Mouse (Mus musculus) heart, embryonic 13.5 days (tissue): ENCODE results near the gene Taf1c. TPM values are rescaled to one million over a fixed set of nuclear protein-coding genes. Genes with fewer than 3 reads are reported as not detected.

ENCODE experiments used
- ATAC-seq: fragments of 200-750 bp; cut with Nextera tagmentation; 2 replicates; pipeline ENCODE4 v1.8.0; 2017; ENCODE audit warnings: moderate TSS enrichment; ENCODE audit not compliant: insufficient number of reproducible peaks, low FRiP score, low TSS enrichment; ENCODE audit errors: extremely low read depth
- H3K27ac ChIP-seq: fragments of 300-500 bp; sonication (generic); replicated peaks from 2 replicates; pipeline ENCODE4 v1.5.1; 2015; ENCODE audit warnings: moderate library complexity, mild to moderate bottlenecking, inconsistent platforms
- H3K27me3 ChIP-seq: fragments of 300-500 bp; sonication (generic); replicated peaks from 2 replicates; pipeline ENCODE4 v1.6.1; 2015; ENCODE audit warnings: mild to moderate bottlenecking, inconsistent platforms
- H3K36me3 ChIP-seq: fragments of 300-500 bp; sonication (generic); 2 replicates; pipeline ENCODE4 v1.6.1; 2015; ENCODE audit warnings: mild to moderate bottlenecking, inconsistent platforms
- H3K4me1 ChIP-seq: fragments of 300-500 bp; sonication (generic); 2 replicates; pipeline ENCODE4 v1.6.1; 2015; ENCODE audit warnings: inconsistent platforms
- H3K4me2 ChIP-seq: fragments of 300-500 bp; sonication (generic); 2 replicates; pipeline ENCODE4 v1.6.1; 2015; ENCODE audit warnings: inconsistent platforms, mild to moderate bottlenecking, moderate library complexity
- H3K4me3 ChIP-seq: fragments of 300-500 bp; sonication (generic); 2 replicates; pipeline ENCODE4 v1.5.1; 2015; ENCODE audit warnings: moderate library complexity, mild to moderate bottlenecking, inconsistent platforms
- H3K9ac ChIP-seq: fragments of 300-500 bp; sonication (generic); 2 replicates; pipeline ENCODE4 v1.6.1; 2015; ENCODE audit warnings: inconsistent platforms, mild to moderate bottlenecking, moderate library complexity
- H3K9me3 ChIP-seq: fragments of 300-500 bp; sonication (generic); 2 replicates; pipeline ENCODE4 v1.6.1; 2016; ENCODE audit warnings: inconsistent platforms
- WGBS: fragments of 180-500 bp; shearing (Covaris S2); methylation state at CpG from one replicate; pipeline ENCODE4 v1.1.7; 2015; ENCODE audit warnings: mixed read lengths; 5-methylcytosine and 5-hydroxymethylcytosine counted together
- polyA plus RNA-seq: library from polyadenylated mRNA; unstranded; fragments of >200 nt; fragmentation: Nextera tagmentation; extraction: Ambion mirVana; gene quantifications from 2 replicates; pipeline ENCODE4 v1.2.1, GENCODE M21; 2015

Taf1c gene
- polyA plus RNA-seq, 1 experiment from 2014 or later: 6.6 TPM

GRCm38 (mm10) chr8:119555861-119556260, 49.2 kb downstream of the Taf1c start:
- ATAC-seq: no peak
- Histone ChIP-seq H3K36me3 (no peaks in the 10 kb centered on the region), H3K27me3 (no peaks in the 10 kb centered on the region), H3K27ac (no peak overlapping the region), H3K9me3 (no peaks in the 10 kb centered on the region), H3K9ac (no peak overlapping the region), H3K4me2 (no peak overlapping the region), H3K4me1 (peaks cover 41% of the 10 kb centered on the region), H3K4me3 (no peak overlapping the region)
- WGBS: 86% methylated on average over 6 of the region's 6 CpGs

- Histone ChIP-seq H3K4me1 (peaks cover 35% of the 10 kb centered on the region), H3K9ac (no peak overlapping the region), H3K4me3 (no peak overlapping the region), H3K27ac (no peak overlapping the region), H3K9me3 (no peaks in the 10 kb centered on the region), H3K36me3 (no peaks in the 10 kb centered on the region), H3K27me3 (no peaks in the 10 kb centered on the region), H3K4me2 (no peak overlapping the region)
- ATAC-seq: no peak
- WGBS: 55% methylated on average over 2 of the region's 2 CpGs
These were observed 52.1 kb downstream of the Taf1c start for GRCm38 (mm10) chr8:119552967-119553366.

- Histone ChIP-seq H3K4me3 (no peak overlapping the region), H3K9ac (no peak overlapping the region), H3K4me1 (peaks cover 15% of the 10 kb centered on the region), H3K4me2 (no peak overlapping the region), H3K36me3 (peaks cover 41% of the 10 kb centered on the region), H3K27ac (no peak overlapping the region), H3K9me3 (no peaks in the 10 kb centered on the region), H3K27me3 (no peaks in the 10 kb centered on the region)
- 73% methylated on average over 7 of the region's 7 CpGs for WGBS
- ATAC-seq: no peak
These were observed 56.4 kb downstream of the Taf1c start for GRCm38 (mm10) chr8:119548560-119549113.

Other genes with a start within 250 kb of the Taf1c start
- 17.0 and 17.1 TPM in 2 replicates for gene Mlycd, start 210.3 kb downstream of the Taf1c start, polyA plus RNA-seq
- gene Osgin1, start 171.1 kb downstream of the Taf1c start, polyA plus RNA-seq: 0.51 and 0.89 TPM in 2 replicates
- 0.57 and 0.79 TPM in 2 replicates for gene Necab2, start 158.5 kb downstream of the Taf1c start, polyA plus RNA-seq
- gene Slc38a8, start 103.5 kb downstream of the Taf1c start, polyA plus RNA-seq: not detected in 2 replicates
- gene Mbtps1, start 46.5 kb downstream of the Taf1c start, polyA plus RNA-seq: 69.7 and 72.2 TPM in 2 replicates
- gene Hsdl1, start 30.0 kb downstream of the Taf1c start, polyA plus RNA-seq: 31.3 and 32.4 TPM in 2 replicates
- gene Dnaaf1, start 30.0 kb downstream of the Taf1c start, polyA plus RNA-seq: 0.17 and 0.24 TPM in 2 replicates
- gene Adad2, start 7.5 kb upstream of the Taf1c start, polyA plus RNA-seq: not detected in 2 replicates
- not detected in 2 replicates for gene Kcng4, start 30.5 kb upstream of the Taf1c start, polyA plus RNA-seq
- gene Wfdc1, start 61.1 kb upstream of the Taf1c start, polyA plus RNA-seq: 3.6 and 4.4 TPM in 2 replicates
- 0.20 and 0.29 TPM in 2 replicates for gene Atp2c2, start 94.8 kb upstream of the Taf1c start, polyA plus RNA-seq
- gene Tldc1, start 173.2 kb upstream of the Taf1c start, polyA plus RNA-seq: 14.3 and 14.6 TPM in 2 replicates
- 40.2 and 51.4 TPM in 2 replicates for gene Cotl1, start 235.3 kb upstream of the Taf1c start, polyA plus RNA-seq